ENCODE assay signal across 23 mouse cellular contexts in the genomic region with DNA sequence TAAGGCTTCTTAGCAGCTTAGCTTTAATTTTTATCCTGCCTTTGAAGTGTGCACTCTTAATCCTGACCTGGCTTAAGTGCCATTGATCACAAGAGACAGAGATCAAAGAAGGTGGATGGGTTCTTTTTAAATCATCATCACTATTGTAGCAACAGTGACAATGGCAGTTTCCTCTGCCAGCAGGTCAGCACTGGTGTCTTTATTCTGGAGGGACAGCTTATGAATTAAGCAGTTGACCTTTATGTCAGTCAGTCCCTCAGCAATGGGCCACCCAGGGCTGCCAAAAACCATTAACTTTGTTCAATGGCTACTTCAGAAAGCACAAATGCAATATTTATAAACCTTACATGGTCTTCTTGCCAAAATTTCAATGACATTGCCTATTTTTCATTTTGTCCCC.
DNase-seq lines count a peak whose midpoint lies in the region; ATAC-seq and TF ChIP-seq lines count a peak whose summit lies in the region.
"Had no signal": no experiment of that assay in that cellular context is flagged by ENCODE, and none has a peak within 500 bp of the region (broad histone marks: within the 10 kb centered on the region; RNA-seq: fewer than 3 reads in every experiment).

No protein-coding gene starts in this region.

- peak; percentile 85 for DNase-seq in midbrain, embryonic 11.5 days (ENCODE audit: low spot score, missing footprints)
- DNase-seq in brain, embryonic 14.5 days (ENCODE audit: low read depth) = peak; percentile 32
- peak; percentile 6 for DNase-seq in embryo, embryonic 9.5 days (ENCODE audit: extremely low spot score)
- DNase-seq in kidney, postnatal 10 days = no peak
- DNase-seq: adrenal gland, adult 8-10 months; adrenal gland, postnatal 36 days; B cell, adult 2 months; cerebellum, adult 11 months; cerebellum, adult 8-10 months; cerebellum, postnatal 14 days; gastrocnemius, adult 2 months; gastrocnemius, postnatal 25 days had no signal

- no peak overlapping the region for H3K4me3 ChIP-seq in forebrain, embryonic 13.5 days
- H3K4me3 ChIP-seq in forebrain, embryonic 15.5 days = no peak overlapping the region
- no peak overlapping the region for H3K4me3 ChIP-seq in midbrain, embryonic 11.5 days (ENCODE audit: low read depth, low read length)
- H3K4me3 ChIP-seq in midbrain, embryonic 13.5 days (replicated peaks) = no peak overlapping the region
- H3K4me3 ChIP-seq: embryonic facial prominence, embryonic 15.5 days; erythroblast, embryonic 14.5 days; forebrain, embryonic 10.5 days; gastrocnemius, adult 2 months; heart, embryonic 12.5 days; hindbrain, embryonic 10.5 days had no signal

- H3K27me3 ChIP-seq in forebrain, embryonic 13.5 days = no peaks in the 10 kb centered on the region
- no peaks in the 10 kb centered on the region for H3K27me3 ChIP-seq in forebrain, embryonic 15.5 days
- peaks cover 11% of the 10 kb centered on the region for H3K27me3 ChIP-seq in midbrain, embryonic 11.5 days (ENCODE audit: control insufficient read depth, insufficient read depth, low read length)
- peaks cover 21% of the 10 kb centered on the region for H3K27me3 ChIP-seq in midbrain, embryonic 13.5 days
- H3K27me3 ChIP-seq: embryonic facial prominence, embryonic 15.5 days; heart, embryonic 12.5 days had no signal

- TF ChIP-seq POLR2A in brain, embryonic 14.5 days (IDR thresholded peaks at IDR 0.05; ENCODE audit: borderline replicate concordance, extremely low read depth, insufficient read depth, insufficient read length, poor library complexity, severe bottlenecking) = no peak

- H3K4me1 ChIP-seq in forebrain, embryonic 13.5 days = no peaks in the 10 kb centered on the region
- no peaks in the 10 kb centered on the region for H3K4me1 ChIP-seq in forebrain, embryonic 15.5 days
- H3K4me1 ChIP-seq in midbrain, embryonic 11.5 days (ENCODE audit: control insufficient read depth, insufficient read depth, low read length) = no peaks in the 10 kb centered on the region
- no peaks in the 10 kb centered on the region for H3K4me1 ChIP-seq in midbrain, embryonic 13.5 days (replicated peaks)
- H3K4me1 ChIP-seq: embryonic facial prominence, embryonic 15.5 days; heart, embryonic 12.5 days had no signal

- H3K36me3 ChIP-seq in forebrain, embryonic 13.5 days (ENCODE audit: poor library complexity, severe bottlenecking) = no peaks in the 10 kb centered on the region
- no peaks in the 10 kb centered on the region for H3K36me3 ChIP-seq in forebrain, embryonic 15.5 days
- H3K36me3 ChIP-seq in midbrain, embryonic 11.5 days (ENCODE audit: control insufficient read depth, insufficient read depth, low read length) = no peaks in the 10 kb centered on the region
- no peaks in the 10 kb centered on the region for H3K36me3 ChIP-seq in midbrain, embryonic 13.5 days
- H3K36me3 ChIP-seq: embryonic facial prominence, embryonic 15.5 days; forebrain, embryonic 10.5 days; G1E; heart, embryonic 12.5 days; hindbrain, embryonic 10.5 days had no signal

- no peaks in the 10 kb centered on the region for H3K9me3 ChIP-seq in forebrain, embryonic 13.5 days (replicated peaks)
- H3K9me3 ChIP-seq in forebrain, embryonic 15.5 days = no peaks in the 10 kb centered on the region
- H3K9me3 ChIP-seq in midbrain, embryonic 11.5 days (ENCODE audit: control insufficient read depth, low read length) = no peaks in the 10 kb centered on the region
- H3K9me3 ChIP-seq in midbrain, embryonic 13.5 days = no peaks in the 10 kb centered on the region
- H3K9me3 ChIP-seq: embryonic facial prominence, embryonic 15.5 days; forebrain, embryonic 10.5 days; heart, embryonic 12.5 days; hindbrain, embryonic 10.5 days had no signal

- peak; percentile 24; the same call in 1 of the 2 replicates for ATAC-seq in forebrain, embryonic 13.5 days
- ATAC-seq in forebrain, embryonic 15.5 days (replicated peaks) = no peak
- peak; percentile 73 for ATAC-seq in midbrain, embryonic 11.5 days (ENCODE audit: low FRiP score)
- ATAC-seq in midbrain, embryonic 13.5 days = no peak
- ATAC-seq: CD4-positive, CD25-positive, alpha-beta regulatory T cell, adult 4 months had no signal

- TF ChIP-seq CTCF in brain, embryonic 14.5 days (IDR thresholded peaks at IDR 0.05; ENCODE audit: borderline replicate concordance, extremely low read depth, insufficient read depth, insufficient read length) = no peak

- no peak overlapping the region for H3K4me2 ChIP-seq in forebrain, embryonic 13.5 days
- no peak overlapping the region for H3K4me2 ChIP-seq in forebrain, embryonic 15.5 days (replicated peaks)
- no peak overlapping the region for H3K4me2 ChIP-seq in midbrain, embryonic 11.5 days
- H3K4me2 ChIP-seq in midbrain, embryonic 13.5 days (replicated peaks) = no peak overlapping the region
- H3K4me2 ChIP-seq: embryonic facial prominence, embryonic 15.5 days; heart, embryonic 12.5 days; hindbrain, embryonic 14.5 days had no signal

- H3K27ac ChIP-seq in forebrain, embryonic 13.5 days = no peak overlapping the region
- no peak overlapping the region for H3K27ac ChIP-seq in forebrain, embryonic 15.5 days (replicated peaks)
- no peak overlapping the region for H3K27ac ChIP-seq in midbrain, embryonic 11.5 days (ENCODE audit: low read depth, low read length)
- H3K27ac ChIP-seq in midbrain, embryonic 13.5 days = no peak overlapping the region
- H3K27ac ChIP-seq: embryonic facial prominence, embryonic 15.5 days; forebrain, embryonic 10.5 days; gastrocnemius, adult 2 months; hindbrain, embryonic 10.5 days; hindbrain, embryonic 14.5 days had no signal

- H3K9ac ChIP-seq in forebrain, embryonic 13.5 days = no peak overlapping the region
- H3K9ac ChIP-seq in forebrain, embryonic 15.5 days (replicated peaks) = no peak overlapping the region
- H3K9ac ChIP-seq in midbrain, embryonic 11.5 days (ENCODE audit: low read length) = no peak overlapping the region
- no peak overlapping the region for H3K9ac ChIP-seq in midbrain, embryonic 13.5 days (replicated peaks)
- H3K9ac ChIP-seq: embryonic facial prominence, embryonic 15.5 days; heart, embryonic 12.5 days; hindbrain, embryonic 14.5 days had no signal

Comparison
In these comparisons a context has a peak if more than half of its experiments do, and no peak if none do; other contexts are left out.
1. ATAC-seq: peak in forebrain, embryonic 13.5 days (single experiment) and midbrain, embryonic 11.5 days (single experiment); none in forebrain, embryonic 15.5 days (single experiment) and midbrain, embryonic 13.5 days (single experiment).